Mouse (Mus musculus) hindbrain, embryonic 16.5 days (tissue): ENCODE measurements around the gene Iqschfp. TPM values are rescaled to one million over a fixed set of nuclear protein-coding genes. Genes with fewer than 3 reads are reported as not detected.

Experiments
- ATAC-seq: fragments of 200-750 bp; cut with Nextera tagmentation; 2 replicates; pipeline ENCODE4 v1.8.0; 2017; ENCODE audit warnings: moderate TSS enrichment, moderate library complexity
- H3K27ac ChIP-seq: fragments of 300-500 bp; sonication (generic); 2 replicates; pipeline ENCODE4 v1.5.1; 2014; ENCODE audit warnings: low read depth, mild to moderate bottlenecking, control low read depth, low read length, moderate library complexity
- H3K27me3 ChIP-seq: fragments of 300-500 bp; sonication (generic); replicated peaks from 2 replicates; pipeline ENCODE4 v1.6.1; 2014; ENCODE audit warnings: low read length; ENCODE audit not compliant: control insufficient read depth, insufficient read depth
- H3K36me3 ChIP-seq: fragments of 300-500 bp; sonication (generic); 2 replicates; pipeline ENCODE4 v1.6.1; 2014; ENCODE audit warnings: mild to moderate bottlenecking, low read length, moderate library complexity, mixed read lengths; ENCODE audit not compliant: control insufficient read depth, insufficient read depth
- H3K4me1 ChIP-seq: fragments of 300-500 bp; sonication (generic); 2 replicates; pipeline ENCODE4 v1.6.1; 2014; ENCODE audit warnings: low read depth, low read length; ENCODE audit not compliant: control insufficient read depth, insufficient read depth
- H3K4me2 ChIP-seq: fragments of 300-500 bp; sonication (generic); 2 replicates; pipeline ENCODE4 v1.6.1; 2014; ENCODE audit warnings: mild to moderate bottlenecking, low read length, control low read depth, moderate library complexity
- H3K4me3 ChIP-seq: fragments of 300-500 bp; sonication (generic); 2 replicates; pipeline ENCODE4 v1.5.1; 2014; ENCODE audit warnings: mild to moderate bottlenecking, low read length, control low read depth, moderate library complexity
- H3K9ac ChIP-seq: fragments of 300-500 bp; sonication (generic); 2 replicates; pipeline ENCODE4 v1.6.1; 2014; ENCODE audit warnings: low read depth, mild to moderate bottlenecking, control low read depth, low read length, moderate library complexity
- H3K9me3 ChIP-seq: fragments of 300-500 bp; sonication (generic); 2 replicates; pipeline ENCODE4 v1.6.1; 2014; ENCODE audit warnings: mild to moderate bottlenecking, low read length, moderate library complexity; ENCODE audit not compliant: control insufficient read depth
- WGBS: fragments of 180-500 bp; shearing (Covaris S2); extraction: QIAGEN DNeasy Blood & Tissue Kit; methylation state at CpG from one replicate; pipeline ENCODE4 v1.1.7; 2014; 5-methylcytosine and 5-hydroxymethylcytosine counted together
- polyA plus RNA-seq: library from polyadenylated mRNA; unstranded; fragments of >200 nt; fragmentation: Nextera tagmentation; extraction: Ambion mirVana; gene quantifications from 2 replicates; pipeline ENCODE4 v1.2.1, GENCODE M21; 2015

Iqschfp gene
- polyA plus RNA-seq, 1 experiment from 2014 or later: 4.8 TPM

DNA sequence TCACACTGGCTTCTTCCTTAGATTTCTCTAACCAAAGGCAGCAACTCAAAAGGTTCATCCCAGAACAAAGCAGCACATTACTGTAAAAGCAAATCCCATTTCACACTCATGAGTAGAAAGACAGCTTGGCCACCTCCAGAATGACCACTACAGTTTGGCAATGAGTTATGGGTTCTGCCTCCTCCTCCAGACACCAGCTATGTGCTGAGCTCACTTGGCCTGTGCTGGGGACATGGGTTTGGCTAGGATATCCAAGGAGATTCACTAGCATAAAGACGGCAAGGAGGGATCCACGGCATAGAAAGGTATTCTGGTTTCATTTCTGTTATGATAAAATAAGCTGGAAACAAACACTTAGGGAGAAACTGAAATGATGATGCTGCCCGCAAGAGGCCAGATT lies 496.0 kb downstream of the Iqschfp start:
- Histone ChIP-seq H3K4me3 (no peak overlapping the region), H3K36me3 (no peaks in the 10 kb centered on the region), H3K4me1 (no peaks in the 10 kb centered on the region), H3K27me3 (no peaks in the 10 kb centered on the region), H3K9me3 (no peaks in the 10 kb centered on the region), H3K9ac (no peak overlapping the region), H3K4me2 (no peak overlapping the region), H3K27ac (no peak overlapping the region)
- no peak for ATAC-seq
- WGBS: 93% methylated on average over 3 of the region's 3 CpGs

DNA sequence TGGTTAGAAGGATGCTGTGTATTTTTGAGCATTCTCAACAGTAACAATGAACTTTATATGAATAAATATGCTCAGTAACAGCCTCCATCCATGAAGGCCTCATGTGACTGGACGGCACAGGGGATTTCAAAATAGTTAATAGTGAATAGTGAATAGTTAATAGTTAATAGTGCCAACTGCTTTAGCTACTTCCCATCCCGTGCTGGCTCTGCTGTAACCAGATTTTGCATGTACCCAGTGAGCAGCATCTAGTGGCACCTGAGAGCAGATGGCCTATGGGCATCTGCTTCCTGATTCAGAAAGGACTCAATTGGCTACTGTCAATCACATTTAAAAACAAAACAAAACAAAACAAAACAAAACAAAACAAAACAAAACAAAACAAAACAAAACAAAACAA lies 501.5 kb downstream of the Iqschfp start:
- no peak for ATAC-seq
- H3K4me1 ChIP-seq: no peaks in the 10 kb centered on the region
- H3K9me3 ChIP-seq: no peaks in the 10 kb centered on the region
- 68% methylated on average over 2 of the region's 2 CpGs for WGBS
- no peaks in the 10 kb centered on the region for H3K27me3 ChIP-seq
- no peaks in the 10 kb centered on the region for H3K36me3 ChIP-seq
- H3K4me3 ChIP-seq: no peak overlapping the region
- no peak overlapping the region for H3K9ac ChIP-seq
- no peak overlapping the region for H3K27ac ChIP-seq
- no peak overlapping the region for H3K4me2 ChIP-seq

DNA sequence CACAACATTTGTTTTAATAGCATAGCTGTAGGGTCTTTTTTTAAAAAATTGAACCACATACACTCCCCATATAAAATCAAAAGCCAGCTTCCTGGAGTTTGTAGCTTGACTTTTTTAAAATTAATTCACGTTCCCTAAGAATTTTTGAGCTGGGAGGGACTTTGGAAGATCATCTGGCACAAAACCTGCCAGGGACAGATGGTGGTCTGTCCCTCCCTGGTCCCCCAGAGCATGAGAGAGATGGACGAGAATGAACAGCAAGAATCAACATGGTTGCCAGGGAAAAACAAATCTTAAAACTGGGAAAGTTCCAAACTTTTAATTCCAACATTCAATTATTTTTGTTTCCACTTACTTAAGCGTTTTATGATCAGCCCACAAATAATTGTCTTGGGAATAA lies 506.7 kb downstream of the Iqschfp start:
- 71% methylated on average over 3 of the region's 3 CpGs for WGBS
- Histone ChIP-seq H3K36me3 (no peaks in the 10 kb centered on the region), H3K9me3 (no peaks in the 10 kb centered on the region), H3K4me1 (peaks cover 2% of the 10 kb centered on the region; the same call in 1 of the 2 replicates), H3K9ac (no peak overlapping the region), H3K4me2 (no peak overlapping the region), H3K27me3 (no peaks in the 10 kb centered on the region), H3K27ac (no peak overlapping the region), H3K4me3 (no peak overlapping the region)
- no peak for ATAC-seq

DNA sequence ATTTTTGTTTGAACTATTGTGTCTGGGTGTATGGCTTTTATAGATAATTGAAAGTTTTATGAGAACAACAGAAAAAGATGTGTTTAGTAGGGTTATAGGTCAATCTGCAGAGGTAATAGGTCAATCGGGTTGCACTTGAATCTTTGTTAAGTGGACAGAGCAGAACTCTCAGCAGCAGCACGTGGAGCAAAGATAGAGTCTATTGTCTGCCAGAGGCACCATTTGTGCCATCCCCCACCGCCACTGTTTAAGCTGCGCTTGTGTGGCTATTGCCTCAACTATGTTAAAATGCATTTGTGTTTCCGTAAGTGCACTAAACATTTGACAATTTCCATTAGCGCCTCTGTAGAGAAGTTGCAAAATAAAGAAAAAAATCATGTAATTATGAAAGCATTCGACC lies 508.1 kb downstream of the Iqschfp start:
- Histone ChIP-seq H3K27me3 (no peaks in the 10 kb centered on the region), H3K9me3 (no peaks in the 10 kb centered on the region), H3K4me3 (no peak overlapping the region), H3K4me2 (no peak overlapping the region), H3K4me1 (peaks cover 7% of the 10 kb centered on the region), H3K36me3 (no peaks in the 10 kb centered on the region), H3K27ac (no peak overlapping the region), H3K9ac (no peak overlapping the region)
- 58% methylated on average over 7 of the region's 7 CpGs for WGBS
- no peak for ATAC-seq

DNA sequence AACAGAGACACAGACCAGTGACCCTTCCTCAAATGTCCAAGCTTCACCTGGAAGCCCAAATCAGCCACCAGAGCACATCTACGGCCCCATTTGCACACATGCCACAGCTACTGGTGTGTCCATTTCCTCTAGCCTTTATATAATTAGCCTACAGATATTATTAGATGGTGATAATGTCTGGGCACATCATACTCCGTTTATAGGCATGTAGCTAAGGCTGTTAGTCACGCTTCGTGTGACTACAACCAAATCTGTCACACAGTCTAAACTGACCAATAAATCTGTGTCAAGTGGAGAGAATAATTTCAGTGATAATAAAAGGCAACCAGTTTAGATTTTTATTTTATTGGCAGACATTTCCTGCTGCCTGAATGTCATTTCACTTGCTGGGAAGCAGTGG lies 511.3 kb downstream of the Iqschfp start:
- peak; percentile 32; the same call in 1 of the 2 replicates for ATAC-seq
- Histone ChIP-seq H3K27ac (peak overlapping the region; percentile 37), H3K9ac (no peak overlapping the region), H3K4me2 (no peak overlapping the region), H3K4me1 (peaks cover 10% of the 10 kb centered on the region), H3K4me3 (no peak overlapping the region), H3K27me3 (no peaks in the 10 kb centered on the region), H3K36me3 (no peaks in the 10 kb centered on the region), H3K9me3 (no peaks in the 10 kb centered on the region)
- 47% methylated on average over 4 of the region's 4 CpGs for WGBS

DNA sequence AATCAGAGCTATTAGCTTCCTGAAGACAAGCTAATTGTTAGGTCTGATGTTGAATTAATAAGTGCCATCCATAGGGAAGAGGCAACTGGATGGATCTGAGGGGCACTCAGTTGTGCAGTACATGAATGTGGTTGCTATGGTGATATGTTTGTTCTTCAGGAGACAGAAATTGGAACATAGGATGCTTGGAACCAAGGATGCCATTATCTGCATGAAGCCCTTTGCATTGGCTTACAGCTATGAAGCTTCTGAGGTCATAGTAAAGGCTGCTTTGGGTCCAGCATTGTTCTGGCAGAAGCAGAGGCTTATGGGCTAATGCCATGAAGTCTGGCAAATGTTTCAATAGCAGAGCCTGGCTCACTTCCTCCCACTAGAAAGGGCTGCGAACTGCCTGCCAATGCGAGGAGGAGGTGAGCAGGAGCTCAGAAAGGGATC lies 511.8 kb downstream of the Iqschfp start:
- Histone ChIP-seq H3K27me3 (no peaks in the 10 kb centered on the region), H3K9ac (no peak overlapping the region), H3K4me2 (no peak overlapping the region), H3K9me3 (no peaks in the 10 kb centered on the region), H3K36me3 (no peaks in the 10 kb centered on the region), H3K4me3 (no peak overlapping the region), H3K27ac (peak overlapping the region; percentile 37), H3K4me1 (peaks cover 10% of the 10 kb centered on the region)
- peak; percentile 82 for ATAC-seq
- WGBS: 54% methylated on average over 2 of the region's 2 CpGs

DNA sequence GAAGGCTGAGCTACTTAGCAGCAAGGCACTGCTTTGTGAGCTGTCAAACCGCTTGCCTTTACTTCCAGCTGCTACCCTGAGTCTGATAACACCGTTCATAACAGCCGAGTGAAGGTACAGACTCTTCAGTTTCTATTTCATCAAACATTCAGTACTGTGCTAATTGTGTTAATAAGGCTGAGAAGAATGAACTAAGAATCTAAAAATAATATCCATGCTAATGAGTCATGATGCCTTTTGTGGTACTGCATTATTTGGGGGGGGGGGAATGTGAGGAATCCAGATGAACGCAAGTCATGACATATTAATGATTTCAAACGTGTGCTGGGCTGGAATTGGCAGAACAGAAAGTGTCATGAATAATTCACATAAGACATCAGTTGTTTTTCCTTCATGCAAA lies 513.7 kb downstream of the Iqschfp start:
- Histone ChIP-seq H3K27ac (no peak overlapping the region), H3K36me3 (no peaks in the 10 kb centered on the region), H3K27me3 (no peaks in the 10 kb centered on the region), H3K4me1 (peaks cover 10% of the 10 kb centered on the region), H3K4me3 (no peak overlapping the region), H3K9ac (no peak overlapping the region), H3K4me2 (no peak overlapping the region), H3K9me3 (no peaks in the 10 kb centered on the region)
- WGBS: 49% methylated on average over 5 of the region's 5 CpGs
- no peak for ATAC-seq

DNA sequence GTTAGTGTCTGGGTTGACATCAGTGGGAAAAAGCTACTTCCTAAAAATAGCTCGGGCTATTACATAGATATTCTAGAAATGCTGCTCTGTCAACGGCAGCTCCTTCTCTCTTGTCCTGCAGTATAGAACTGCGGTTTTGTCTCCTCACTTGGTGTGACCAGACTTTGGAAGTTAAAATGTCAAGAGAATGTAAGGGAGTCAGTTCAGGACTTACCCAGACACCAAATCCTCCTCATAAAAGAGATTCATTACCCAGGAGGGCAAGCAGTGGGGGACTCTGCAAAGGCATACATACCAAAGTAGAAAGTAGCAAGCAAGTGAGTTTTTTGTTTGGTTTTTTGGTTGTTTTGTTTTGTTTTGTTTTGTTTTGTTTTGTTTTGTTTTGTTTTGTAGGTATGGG lies 520.2 kb downstream of the Iqschfp start:
- Histone ChIP-seq H3K4me1 (0 out of 2 replicates have a peak, but pooled peaks cover 4% of the 10 kb centered on the region), H3K36me3 (no peaks in the 10 kb centered on the region), H3K9ac (no peak overlapping the region), H3K9me3 (no peaks in the 10 kb centered on the region), H3K27ac (no peak overlapping the region), H3K27me3 (no peaks in the 10 kb centered on the region), H3K4me3 (no peak overlapping the region), H3K4me2 (no peak overlapping the region)
- ATAC-seq: no peak
- 86% methylated on average over 3 of the region's 3 CpGs for WGBS

DNA sequence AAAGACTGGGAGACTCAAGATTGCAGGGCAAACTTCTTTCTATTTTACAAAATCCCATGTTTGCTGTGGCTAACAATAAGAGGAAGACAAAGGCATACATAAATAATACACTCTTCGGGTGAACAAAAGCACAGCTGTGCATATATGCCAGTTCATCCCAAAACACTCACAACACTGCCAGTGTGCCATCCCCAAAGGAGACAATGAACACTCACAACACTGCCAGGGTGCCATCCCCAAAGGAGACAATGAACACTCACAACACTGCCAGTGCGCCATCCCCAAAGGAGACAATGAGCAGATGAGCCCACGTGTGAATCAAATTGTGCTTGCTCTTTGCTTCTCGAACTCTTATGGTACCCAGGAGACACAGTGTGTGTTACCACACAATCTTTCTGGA lies 527.8 kb downstream of the Iqschfp start:
- Histone ChIP-seq H3K27me3 (no peaks in the 10 kb centered on the region), H3K4me3 (no peak overlapping the region), H3K9me3 (no peaks in the 10 kb centered on the region), H3K4me1 (no peaks in the 10 kb centered on the region), H3K4me2 (no peak overlapping the region), H3K36me3 (no peaks in the 10 kb centered on the region), H3K27ac (no peak overlapping the region), H3K9ac (no peak overlapping the region)
- ATAC-seq: no peak
- 80% methylated on average over 4 of the region's 4 CpGs for whole genome bisulfite sequencing

DNA sequence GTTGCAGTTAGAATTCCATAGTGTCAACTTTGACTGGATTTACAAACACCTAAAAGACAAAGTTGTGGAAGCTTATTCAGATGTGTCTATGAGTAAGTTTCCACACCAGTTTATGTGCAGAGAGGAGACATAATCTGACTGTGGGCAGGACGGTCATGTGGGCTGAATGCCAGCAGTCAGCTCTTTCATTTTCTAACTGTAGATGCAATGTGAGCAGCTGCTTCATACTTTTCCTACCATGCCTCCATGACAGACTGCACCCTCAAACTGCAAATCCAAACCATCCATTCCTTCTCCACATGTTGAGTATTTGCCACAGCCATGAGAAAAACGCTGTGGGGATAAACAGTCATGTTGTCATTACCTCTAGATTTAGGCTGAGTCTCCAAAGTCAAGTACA lies 528.9 kb downstream of the Iqschfp start:
- no peak overlapping the region for H3K4me2 ChIP-seq
- no peak for ATAC-seq
- no peaks in the 10 kb centered on the region for H3K36me3 ChIP-seq
- no peak overlapping the region for H3K27ac ChIP-seq
- no peaks in the 10 kb centered on the region for H3K9me3 ChIP-seq
- no peaks in the 10 kb centered on the region for H3K27me3 ChIP-seq
- no peaks in the 10 kb centered on the region for H3K4me1 ChIP-seq
- H3K4me3 ChIP-seq: no peak overlapping the region
- 80% methylated on average over 2 of the region's 2 CpGs for WGBS
- H3K9ac ChIP-seq: no peak overlapping the region
